Mouse (Mus musculus): ENCODE measurements around the gene Gnb3.
A peak's percentile ranks its signal among the peaks of the same experiment; 100 is the strongest.
"Not testable (repeated sequence)": the region's sequence is repeated elsewhere in the genome, so short reads cannot be mapped to it uniquely, and the experiment has no call there.

Gnb3 gene

GRCm38 (mm10) chr6:124814858-124815774, 25.0 kb downstream of the Gnb3 start:
- no peak for DNase-seq

GRCm38 (mm10) chr6:124814448-124814847, 25.6 kb downstream of the Gnb3 start:
- DNase-seq, result no peak

- DNase-seq, result peak; percentile 90
Observed at GRCm38 (mm10) chr6:124813933-124814332, 26.1 kb downstream of the Gnb3 start, which contains the start of gene Tpi1. Gene Tpi1, minus strand, starts transcription at chr6:124814296.

- peak; percentile 65 for DNase-seq
Observed at GRCm38 (mm10) chr6:124813496-124813895, 26.6 kb downstream of the Gnb3 start.

- DNase-seq, result no peak
Observed at GRCm38 (mm10) chr6:124812848-124813247, 27.2 kb downstream of the Gnb3 start.

- no peak for DNase-seq
Observed at GRCm38 (mm10) chr6:124811701-124812560, 28.1 kb downstream of the Gnb3 start.

- DNase-seq, result no peak
Observed at GRCm38 (mm10) chr6:124811403-124811665, 28.7 kb downstream of the Gnb3 start.

GRCm38 (mm10) chr6:124810566-124811402, 29.3 kb downstream of the Gnb3 start:
- DNase-seq, result not testable (repeated sequence)

GRCm38 (mm10) chr6:124809775-124810538, 30.1 kb downstream of the Gnb3 start:
- no peak for DNase-seq

- peak; percentile 85 for DNase-seq
Observed at GRCm38 (mm10) chr6:124809052-124809774, 30.9 kb downstream of the Gnb3 start.

GRCm38 (mm10) chr6:124808358-124809012, 31.6 kb downstream of the Gnb3 start, which contains the start of gene Spsb2:
Gene Spsb2, plus strand, starts transcription at chr6:124808661.
- peak; percentile 86 for DNase-seq

- DNase-seq, result no peak
Observed at GRCm38 (mm10) chr6:124807986-124808357, 32.1 kb downstream of the Gnb3 start.

GRCm38 (mm10) chr6:124807366-124807765, 32.7 kb downstream of the Gnb3 start:
- no peak for DNase-seq

- no peak for DNase-seq
Observed at GRCm38 (mm10) chr6:124806446-124807140, 33.5 kb downstream of the Gnb3 start.

- DNase-seq, result peak; percentile 95
Observed at GRCm38 (mm10) chr6:124805341-124806321, 34.4 kb downstream of the Gnb3 start.

GRCm38 (mm10) chr6:124804341-124804740, 35.7 kb downstream of the Gnb3 start:
- no peak for DNase-seq

- not testable (repeated sequence) for DNase-seq
Observed at GRCm38 (mm10) chr6:124803691-124804090, 36.4 kb downstream of the Gnb3 start.

GRCm38 (mm10) chr6:124803061-124803460, 37.0 kb downstream of the Gnb3 start:
- DNase-seq, result no peak

- DNase-seq, result not testable (repeated sequence)
Observed at GRCm38 (mm10) chr6:124802400-124802799, 37.7 kb downstream of the Gnb3 start.

Data from kidney, adult 11 months (tissue).